Mouse (Mus musculus): Measurements from ENCODE around the gene Chit1. TPM values are rescaled to one million over a fixed set of nuclear protein-coding genes. Genes with fewer than 3 reads are reported as not detected.

Gene Chit1
- polyA plus RNA-seq (2012; rRNA removed; ENCODE audit: low replicate concordance) = 0.29 and 2.8 TPM in 2 replicates

GRCm38 (mm10) chr1:134110979-134111378 is at the start of gene Chit1:
Gene Chit1, plus strand, starts transcription at chr1:134111242.

DNA sequence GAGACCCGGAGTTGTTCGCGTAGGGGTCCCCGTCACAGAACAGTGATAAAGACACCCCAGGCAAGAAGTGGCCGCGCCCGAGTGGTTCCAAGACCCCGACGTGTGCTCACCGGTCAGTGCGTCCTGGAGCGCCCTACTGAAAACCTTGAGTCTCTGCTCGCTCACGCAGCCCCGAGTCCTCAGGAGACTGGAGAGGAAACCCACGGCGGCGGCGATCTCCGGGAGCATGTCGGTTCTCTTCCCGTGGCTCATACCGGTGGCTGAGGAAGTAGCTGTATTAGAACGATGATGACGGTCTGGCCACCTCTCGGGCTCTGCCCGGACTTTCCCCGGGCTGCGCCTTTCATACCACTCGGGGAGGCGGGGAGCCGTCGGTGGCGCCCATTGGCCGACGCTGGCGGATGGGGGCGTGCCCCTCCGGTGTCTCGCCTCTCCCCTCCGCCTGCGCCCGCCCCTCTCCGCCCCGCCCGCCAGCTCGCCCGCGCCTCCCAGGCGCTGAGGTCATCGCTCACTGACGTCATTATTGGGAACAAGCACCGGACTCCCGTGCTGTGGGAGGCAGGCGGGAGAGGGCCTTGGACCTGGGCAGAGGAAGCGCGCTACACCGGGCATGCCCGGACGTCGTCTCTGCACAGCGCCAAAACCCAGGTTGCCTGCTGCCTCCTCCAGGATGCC is 32.1 kb upstream of the Chit1 start, which contains the start of gene Btg2:
Btg2 (minus strand) TSS at position 319 of the 675 bp plus-strand sequence.

GRCm38 (mm10) chr1:134182025-134182424 is 71.0 kb downstream of the Chit1 start, which contains the start of gene Chil1:
Gene Chil1, plus strand, starts transcription at chr1:134182176.

DNA sequence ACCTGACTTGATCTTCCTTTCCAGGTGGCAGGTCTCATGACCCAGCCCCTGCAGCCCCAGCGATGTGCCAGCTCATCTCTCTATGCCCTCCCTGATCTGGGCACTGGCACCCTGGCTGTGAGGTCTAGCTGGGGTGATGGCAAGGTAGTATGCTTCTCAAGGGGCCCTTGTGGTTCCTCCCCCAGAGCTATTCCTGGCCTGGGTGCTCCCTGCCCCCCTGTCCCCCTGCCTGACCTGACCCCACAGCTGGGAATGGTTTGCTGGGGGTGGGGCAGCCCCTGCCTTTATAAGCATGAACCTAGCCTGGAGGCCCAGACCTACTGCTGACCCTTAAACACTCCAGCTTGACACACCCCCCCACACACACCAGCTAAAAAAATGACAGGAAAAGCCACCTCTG is 82.1 kb downstream of the Chit1 start, which contains the start of gene Mybph:
Mybph (plus strand) TSS at position 323 of the 400 bp plus-strand sequence.

Other genes starting within 250 kb of the Chit1 start
- 0.57 and 2.0 TPM in 2 replicates for gene Optc, start 203.2 kb upstream of the Chit1 start, polyA plus RNA-seq (2012; rRNA removed; ENCODE audit: low replicate concordance)
- gene Prelp, start 189.8 kb upstream of the Chit1 start, polyA plus RNA-seq (2012; rRNA removed; ENCODE audit: low replicate concordance) = 64.0 and 99.4 TPM in 2 replicates
- 10.6 and 11.6 TPM in 2 replicates for gene Fmod, start 74.0 kb upstream of the Chit1 start, polyA plus RNA-seq (2012; rRNA removed; ENCODE audit: low replicate concordance)
- 56.0 and 72.6 TPM in 2 replicates for gene Btg2, start 32.1 kb upstream of the Chit1 start, polyA plus RNA-seq (2012; rRNA removed; ENCODE audit: low replicate concordance)
- gene Chil1, start 70.9 kb downstream of the Chit1 start, polyA plus RNA-seq (2012; rRNA removed; ENCODE audit: low replicate concordance) = 39.0 and 44.0 TPM in 2 replicates
- gene Mybph, start 82.2 kb downstream of the Chit1 start, polyA plus RNA-seq (2012; rRNA removed; ENCODE audit: low replicate concordance) = 0.35 and 84.8 TPM in 2 replicates
- 49.7 and 69.5 TPM in 2 replicates for gene Adora1, start 124.2 kb downstream of the Chit1 start, polyA plus RNA-seq (2012; rRNA removed; ENCODE audit: low replicate concordance)
- 2.5 TPM in 1 of 2 replicates, not detected in the other for gene Myog, start 178.7 kb downstream of the Chit1 start, polyA plus RNA-seq (2012; rRNA removed; ENCODE audit: low replicate concordance)
- 14.4 and 18.9 TPM in 2 replicates for gene Ppfia4, start 221.7 kb downstream of the Chit1 start, polyA plus RNA-seq (2012; rRNA removed; ENCODE audit: low replicate concordance)

Data from mammary gland, adult 2 months (tissue).